ENCODE assay signal across 7 mouse cellular contexts in the genomic region with DNA sequence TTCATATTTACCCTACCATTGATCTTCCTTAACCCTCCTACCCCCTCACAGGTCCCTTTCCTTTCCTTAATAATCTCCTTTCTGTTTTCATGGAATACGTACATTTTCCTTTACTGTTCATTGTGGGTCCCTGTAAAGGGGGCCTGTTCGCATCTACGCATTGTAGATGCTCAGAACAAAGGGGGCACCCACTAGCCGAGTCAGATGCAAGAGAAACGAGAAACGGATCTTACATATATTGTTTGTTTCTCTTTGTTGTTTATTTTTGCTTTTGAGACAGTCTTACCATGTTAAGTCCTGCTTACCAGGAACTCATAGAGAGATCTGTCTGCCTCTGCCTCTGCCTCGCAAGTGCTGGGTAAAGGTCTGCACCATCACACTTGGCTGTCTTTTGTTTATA. TPM values are rescaled to one million over a fixed set of nuclear protein-coding genes. Genes with fewer than 3 reads are reported as not detected.
A peak's percentile ranks its signal among the peaks of the same experiment; 100 is the strongest.
DNase-seq lines count a peak whose midpoint lies in the region; ATAC-seq and TF ChIP-seq lines count a peak whose summit lies in the region.

No protein-coding gene starts in this region.

- no peak for TF ChIP-seq CTCF in stomach, postnatal 0 days (IDR thresholded peaks at IDR 0.05; ENCODE audit: low read depth)

- H3K4me1 ChIP-seq in megakaryocyte, embryonic 14.5 days, result peaks cover 22% of the 10 kb centered on the region
- peaks cover 21% of the 10 kb centered on the region for H3K4me1 ChIP-seq in forebrain, embryonic 13.5 days
- H3K4me1 ChIP-seq in liver, embryonic 12.5 days, result peaks cover 26% of the 10 kb centered on the region
- no peaks in the 10 kb centered on the region for H3K4me1 ChIP-seq in stomach, postnatal 0 days (replicated peaks; ENCODE audit: control insufficient read depth, insufficient read depth)

- H3K4me3 ChIP-seq in megakaryocyte, embryonic 14.5 days (replicated peaks), result peak overlapping the region; percentile 99
- H3K4me3 ChIP-seq in forebrain, embryonic 13.5 days, result peak overlapping the region; percentile 86
- peak overlapping the region; percentile 95 for H3K4me3 ChIP-seq in liver, embryonic 12.5 days
- H3K4me3 ChIP-seq in stomach, postnatal 0 days (ENCODE audit: low read depth, low read length), result peak overlapping the region; percentile 88

- no peak for DNase-seq in stomach, postnatal 0 days (ENCODE audit: low spot score)
- DNase-seq in thymus, postnatal 4 days, result no peak
- no peak for DNase-seq in cerebellum, adult 9-11 months

- 20% methylated on average over 7 of the region's 7 CpGs for WGBS in forebrain, embryonic 13.5 days
- WGBS in liver, embryonic 12.5 days (ENCODE audit: insufficient replicate concordance), result 22% methylated on average over 7 of the region's 7 CpGs
- 39% methylated on average over 7 of the region's 7 CpGs for WGBS in stomach, postnatal 0 days

- peak overlapping the region; percentile 87 for H3K9ac ChIP-seq in forebrain, embryonic 13.5 days
- peak overlapping the region; percentile 96 for H3K9ac ChIP-seq in liver, embryonic 12.5 days
- H3K9ac ChIP-seq in stomach, postnatal 0 days (ENCODE audit: low read length), result peak overlapping the region; percentile 95

- no peaks in the 10 kb centered on the region for H3K27me3 ChIP-seq in megakaryocyte, embryonic 14.5 days (replicated peaks)
- no peaks in the 10 kb centered on the region for H3K27me3 ChIP-seq in forebrain, embryonic 13.5 days
- no peaks in the 10 kb centered on the region for H3K27me3 ChIP-seq in liver, embryonic 12.5 days (replicated peaks)
- H3K27me3 ChIP-seq in stomach, postnatal 0 days (ENCODE audit: control insufficient read depth, insufficient read depth, low read length), result no peaks in the 10 kb centered on the region

- TF ChIP-seq EP300 in stomach, postnatal 0 days (optimal IDR thresholded peaks at IDR 0.05), result no peak

- H3K4me2 ChIP-seq in forebrain, embryonic 13.5 days, result peak overlapping the region; percentile 94
- H3K4me2 ChIP-seq in liver, embryonic 12.5 days, result peak overlapping the region; percentile 77
- H3K4me2 ChIP-seq in stomach, postnatal 0 days (replicated peaks; ENCODE audit: low read depth), result peak overlapping the region; percentile 62

- H3K36me3 ChIP-seq in megakaryocyte, embryonic 14.5 days (replicated peaks; ENCODE audit: low read length), result peaks cover 18% of the 10 kb centered on the region
- 0 out of 2 replicates have a peak, but pooled peaks cover 9% of the 10 kb centered on the region for H3K36me3 ChIP-seq in forebrain, embryonic 13.5 days (ENCODE audit: poor library complexity, severe bottlenecking)
- peaks cover 30% of the 10 kb centered on the region for H3K36me3 ChIP-seq in liver, embryonic 12.5 days
- H3K36me3 ChIP-seq in stomach, postnatal 0 days (ENCODE audit: control insufficient read depth, insufficient read depth, low read length), result no peaks in the 10 kb centered on the region

- H3K27ac ChIP-seq in forebrain, embryonic 13.5 days, result no peak overlapping the region
- H3K27ac ChIP-seq in liver, embryonic 12.5 days, result 0 out of 2 replicates have a peak overlapping the region, but pooled peaks have one; percentile 89
- no peak overlapping the region for H3K27ac ChIP-seq in stomach, postnatal 0 days (replicated peaks)

- H3K9me3 ChIP-seq in megakaryocyte, embryonic 14.5 days, result no peaks in the 10 kb centered on the region
- no peaks in the 10 kb centered on the region for H3K9me3 ChIP-seq in forebrain, embryonic 13.5 days (replicated peaks)
- H3K9me3 ChIP-seq in liver, embryonic 12.5 days (replicated peaks), result no peaks in the 10 kb centered on the region
- no peaks in the 10 kb centered on the region for H3K9me3 ChIP-seq in stomach, postnatal 0 days (ENCODE audit: control insufficient read depth, low read length)

- no peak for ATAC-seq in megakaryocyte, adult 5-6 weeks (ENCODE audit: poor library complexity, severe bottlenecking)
- ATAC-seq in forebrain, embryonic 13.5 days, result no peak
- no peak for ATAC-seq in liver, embryonic 12.5 days
- ATAC-seq in stomach, postnatal 0 days (ENCODE audit: low FRiP score, low TSS enrichment), result no peak

RNA-seq across cellular contexts. Expression of a gene that starts 1.4 kb away (rescaled TPM):
- polyA plus RNA-seq in megakaryocyte, embryonic 14.5 days (2012; ENCODE audit: insufficient read depth, low replicate concordance), result 0.35 and 15.5 TPM in 2 replicates
- 44.2 and 60.2 TPM in 2 replicates for total RNA-seq in megakaryocyte, adult 5-6 weeks (2015)
- total RNA-seq in megakaryocyte, adult 5-6 weeks (2017), result 34.5 and 42.1 TPM in 2 replicates
- 113 and 126 TPM in 2 replicates for polyA plus RNA-seq in forebrain, embryonic 13.5 days (2015; fragmentation: Nextera tagmentation; extraction: Ambion mirVana)
- 121 TPM in 2 replicates for polyA plus RNA-seq in liver, embryonic 12.5 days (2016; fragmentation: Nextera tagmentation; extraction: Ambion mirVana)
- polyA plus RNA-seq in stomach, postnatal 0 days (2015; fragmentation: Nextera tagmentation; extraction: Ambion mirVana), result 97.8 and 106 TPM in 2 replicates
